Mouse (Mus musculus) embryonic facial prominence, embryonic 15.5 days (tissue): ENCODE results near the gene Ppp1r21. TPM values are rescaled to one million over a fixed set of nuclear protein-coding genes. Genes with fewer than 3 reads are reported as not detected.

Experiments used
- ATAC-seq: fragments of 200-750 bp; cut with Nextera tagmentation; 2 replicates; pipeline ENCODE4 v1.8.0; 2017; ENCODE audit warnings: low read depth, moderate TSS enrichment; ENCODE audit not compliant: insufficient number of reproducible peaks, low FRiP score, low TSS enrichment
- H3K27ac ChIP-seq: fragments of 300-500 bp; sonication (generic); replicated peaks from 2 replicates; pipeline ENCODE4 v1.5.1; 2015; ENCODE audit warnings: mild to moderate bottlenecking, inconsistent platforms
- H3K27me3 ChIP-seq: fragments of 300-500 bp; sonication (generic); 2 replicates; pipeline ENCODE4 v1.6.1; 2015; ENCODE audit warnings: inconsistent platforms
- H3K36me3 ChIP-seq: fragments of 300-500 bp; sonication (generic); 2 replicates; pipeline ENCODE4 v1.6.1; 2015; ENCODE audit warnings: mild to moderate bottlenecking, inconsistent platforms
- H3K4me1 ChIP-seq: fragments of 300-500 bp; sonication (generic); 2 replicates; pipeline ENCODE4 v1.6.1; 2015; ENCODE audit warnings: inconsistent platforms
- H3K4me2 ChIP-seq: fragments of 300-500 bp; sonication (generic); replicated peaks from 2 replicates; pipeline ENCODE4 v1.6.1; 2015; ENCODE audit warnings: mild to moderate bottlenecking, inconsistent platforms
- H3K4me3 ChIP-seq: fragments of 300-500 bp; sonication (generic); replicated peaks from 2 replicates; pipeline ENCODE4 v1.5.1; 2015; ENCODE audit warnings: mild to moderate bottlenecking, inconsistent platforms
- H3K9ac ChIP-seq: fragments of 300-500 bp; sonication (generic); 2 replicates; pipeline ENCODE4 v1.6.1; 2015; ENCODE audit warnings: inconsistent platforms
- H3K9me3 ChIP-seq: fragments of 300-500 bp; sonication (generic); replicated peaks from 2 replicates; pipeline ENCODE4 v1.6.1; 2016; ENCODE audit warnings: inconsistent platforms
- WGBS: fragments of 180-500 bp; shearing (Covaris S2); methylation state at CpG from one replicate; pipeline ENCODE4 v1.1.7; 2015; 5-methylcytosine and 5-hydroxymethylcytosine counted together
- polyA plus RNA-seq: library from polyadenylated mRNA; unstranded; fragments of >200 nt; fragmentation: Nextera tagmentation; extraction: Ambion mirVana; gene quantifications from 2 replicates; pipeline ENCODE4 v1.2.1, GENCODE M21; 2015

Ppp1r21 gene
- polyA plus RNA-seq, 1 experiment from 2014 or later: 19.2 TPM

GRCm38 (mm10) chr17:88613721-88614120 lies 83.8 kb downstream of the Ppp1r21 start:
- Histone ChIP-seq H3K27ac (no peak overlapping the region), H3K9me3 (no peaks in the 10 kb centered on the region), H3K4me3 (no peak overlapping the region), H3K9ac (no peak overlapping the region), H3K4me1 (peaks cover 28% of the 10 kb centered on the region), H3K27me3 (no peaks in the 10 kb centered on the region), H3K4me2 (no peak overlapping the region), H3K36me3 (no peaks in the 10 kb centered on the region)
- 88% methylated on average over 3 of the region's 3 CpGs for WGBS
- ATAC-seq: no peak

- Histone ChIP-seq H3K4me3 (no peak overlapping the region), H3K36me3 (no peaks in the 10 kb centered on the region), H3K9me3 (no peaks in the 10 kb centered on the region), H3K9ac (no peak overlapping the region), H3K4me1 (peaks cover 28% of the 10 kb centered on the region), H3K4me2 (no peak overlapping the region), H3K27me3 (no peaks in the 10 kb centered on the region), H3K27ac (no peak overlapping the region)
- ATAC-seq: no peak
- WGBS: 50% methylated on average over 3 of the region's 3 CpGs
These were observed 84.3 kb downstream of the Ppp1r21 start for GRCm38 (mm10) chr17:88614234-88614633.

GRCm38 (mm10) chr17:88614733-88615132 lies 84.8 kb downstream of the Ppp1r21 start:
- H3K36me3 ChIP-seq: no peaks in the 10 kb centered on the region
- no peaks in the 10 kb centered on the region for H3K9me3 ChIP-seq
- 91% methylated on average over 1 of the region's 1 CpGs for WGBS
- ATAC-seq: no peak
- H3K27ac ChIP-seq: no peak overlapping the region
- no peak overlapping the region for H3K4me3 ChIP-seq
- no peak overlapping the region for H3K9ac ChIP-seq
- peaks cover 27% of the 10 kb centered on the region for H3K4me1 ChIP-seq
- H3K4me2 ChIP-seq: no peak overlapping the region
- H3K27me3 ChIP-seq: no peaks in the 10 kb centered on the region

- no peak for ATAC-seq
- Histone ChIP-seq H3K9me3 (no peaks in the 10 kb centered on the region), H3K4me2 (no peak overlapping the region), H3K27me3 (no peaks in the 10 kb centered on the region), H3K27ac (no peak overlapping the region), H3K9ac (no peak overlapping the region), H3K4me3 (no peak overlapping the region), H3K4me1 (peaks cover 20% of the 10 kb centered on the region), H3K36me3 (peaks cover under 1% of the 10 kb centered on the region; the same call in 1 of the 2 replicates)
- 79% methylated on average over 1 of the region's 1 CpGs for WGBS
These were observed 85.7 kb downstream of the Ppp1r21 start for GRCm38 (mm10) chr17:88615492-88616155.

- H3K9ac ChIP-seq: no peak overlapping the region
- H3K27me3 ChIP-seq: no peaks in the 10 kb centered on the region
- no peak overlapping the region for H3K4me2 ChIP-seq
- no peak overlapping the region for H3K27ac ChIP-seq
- 48% methylated on average over 4 of the region's 4 CpGs for WGBS
- no peak overlapping the region for H3K4me3 ChIP-seq
- no peaks in the 10 kb centered on the region for H3K9me3 ChIP-seq
- ATAC-seq: peak; percentile 29; the same call in 1 of the 2 replicates
- peaks cover 9% of the 10 kb centered on the region for H3K4me1 ChIP-seq
- peaks cover 24% of the 10 kb centered on the region for H3K36me3 ChIP-seq
These were observed 91.0 kb downstream of the Ppp1r21 start for GRCm38 (mm10) chr17:88620935-88621334.

- no peaks in the 10 kb centered on the region for H3K27me3 ChIP-seq
- H3K4me1 ChIP-seq: peaks cover 13% of the 10 kb centered on the region
- H3K4me3 ChIP-seq: no peak overlapping the region
- H3K9me3 ChIP-seq: no peaks in the 10 kb centered on the region
- H3K36me3 ChIP-seq: peaks cover 24% of the 10 kb centered on the region
- no peak overlapping the region for H3K9ac ChIP-seq
- ATAC-seq: no peak
- H3K27ac ChIP-seq: no peak overlapping the region
- no peak overlapping the region for H3K4me2 ChIP-seq
- 90% methylated on average over 3 of the region's 3 CpGs for WGBS
These were observed 91.5 kb downstream of the Ppp1r21 start for GRCm38 (mm10) chr17:88621374-88621773.

GRCm38 (mm10) chr17:88622711-88623110 lies 92.8 kb downstream of the Ppp1r21 start:
- no peak overlapping the region for H3K4me2 ChIP-seq
- H3K9me3 ChIP-seq: no peaks in the 10 kb centered on the region
- H3K27ac ChIP-seq: no peak overlapping the region
- peaks cover 24% of the 10 kb centered on the region for H3K36me3 ChIP-seq
- H3K9ac ChIP-seq: no peak overlapping the region
- ATAC-seq: no peak
- WGBS: 92% methylated on average over 1 of the region's 1 CpGs
- no peaks in the 10 kb centered on the region for H3K27me3 ChIP-seq
- peaks cover 26% of the 10 kb centered on the region for H3K4me1 ChIP-seq
- H3K4me3 ChIP-seq: no peak overlapping the region

- Histone ChIP-seq H3K27ac (no peak overlapping the region), H3K27me3 (no peaks in the 10 kb centered on the region), H3K4me2 (no peak overlapping the region), H3K9ac (no peak overlapping the region), H3K4me3 (no peak overlapping the region), H3K9me3 (no peaks in the 10 kb centered on the region), H3K4me1 (peaks cover 42% of the 10 kb centered on the region), H3K36me3 (peaks cover 24% of the 10 kb centered on the region)
- no peak for ATAC-seq
- 67% methylated on average over 4 of the region's 4 CpGs for WGBS
These were observed 94.5 kb downstream of the Ppp1r21 start for GRCm38 (mm10) chr17:88624386-88624785.

GRCm38 (mm10) chr17:88625350-88625749 lies 95.4 kb downstream of the Ppp1r21 start:
- WGBS: 87% methylated on average over 13 of the region's 13 CpGs
- no peak overlapping the region for H3K4me2 ChIP-seq

GRCm38 (mm10) chr17:88625931-88626330 lies 96.0 kb downstream of the Ppp1r21 start:
- Histone ChIP-seq H3K27ac (peak overlapping the region; percentile 86), H3K4me3 (no peak overlapping the region), H3K4me2 (peak overlapping the region; percentile 29; the same call in 1 of the 2 replicates), H3K36me3 (peaks cover 20% of the 10 kb centered on the region), H3K4me1 (peaks cover 58% of the 10 kb centered on the region), H3K27me3 (no peaks in the 10 kb centered on the region), H3K9ac (no peak overlapping the region), H3K9me3 (no peaks in the 10 kb centered on the region)
- ATAC-seq: 0 out of 2 replicates have a peak, but pooled peaks have one; percentile 17
- 51% methylated on average over 7 of the region's 7 CpGs for WGBS

More at GRCm38 (mm10) chr17:88625350-88625749, 95.4 kb downstream of the Ppp1r21 start:
- Histone ChIP-seq H3K9me3 (no peaks in the 10 kb centered on the region), H3K27ac (peak overlapping the region; percentile 86), H3K4me3 (no peak overlapping the region), H3K9ac (no peak overlapping the region), H3K4me1 (peaks cover 52% of the 10 kb centered on the region), H3K27me3 (no peaks in the 10 kb centered on the region), H3K36me3 (peaks cover 24% of the 10 kb centered on the region)
- ATAC-seq: no peak

- 14% methylated on average over 7 of the region's 7 CpGs for WGBS
- H3K9ac ChIP-seq: no peak overlapping the region
These were observed 96.5 kb downstream of the Ppp1r21 start for GRCm38 (mm10) chr17:88626347-88626811.

GRCm38 (mm10) chr17:88627150-88627549 lies 97.2 kb downstream of the Ppp1r21 start:
- no peak for ATAC-seq
- Histone ChIP-seq H3K4me1 (peaks cover 69% of the 10 kb centered on the region), H3K36me3 (peaks cover 9% of the 10 kb centered on the region; the same call in 1 of the 2 replicates), H3K27me3 (no peaks in the 10 kb centered on the region), H3K9ac (no peak overlapping the region), H3K9me3 (no peaks in the 10 kb centered on the region), H3K4me3 (no peak overlapping the region), H3K4me2 (peak overlapping the region; percentile 29), H3K27ac (peak overlapping the region; percentile 86)
- 66% methylated on average over 7 of the region's 7 CpGs for WGBS

More at GRCm38 (mm10) chr17:88626347-88626811, 96.5 kb downstream of the Ppp1r21 start:
- Histone ChIP-seq H3K27me3 (no peaks in the 10 kb centered on the region), H3K27ac (peak overlapping the region; percentile 86), H3K36me3 (peaks cover 16% of the 10 kb centered on the region), H3K4me1 (peaks cover 62% of the 10 kb centered on the region), H3K4me3 (no peak overlapping the region; the same call in 1 of the 2 replicates), H3K9me3 (no peaks in the 10 kb centered on the region), H3K4me2 (peak overlapping the region; percentile 29)
- no peak for ATAC-seq
